Mouse (Mus musculus): ENCODE results near the gene Usp53.

Gene Usp53

GRCm38 (mm10) chr3:122984249-122985182 is at the start of gene Usp53:
TSS of gene Usp53 (minus strand) at chr3:122984510.
- DNase-seq (ENCODE audit: low spot score in 2 of 2), result peak; percentile 79 to 88

GRCm38 (mm10) chr3:123033804-123034203 is 49.5 kb upstream of the Usp53 start:
- no peak for DNase-seq (ENCODE audit: low spot score in 2 of 2)

GRCm38 (mm10) chr3:123025634-123026033 is 41.3 kb upstream of the Usp53 start:
- DNase-seq (ENCODE audit: low spot score in 2 of 2), result no peak

- no peak for DNase-seq (ENCODE audit: low spot score in 2 of 2)
Observed at GRCm38 (mm10) chr3:123024496-123025234, 40.4 kb upstream of the Usp53 start.

GRCm38 (mm10) chr3:123018792-123019191 is 34.5 kb upstream of the Usp53 start:
- no peak for DNase-seq (ENCODE audit: low spot score in 2 of 2)

GRCm38 (mm10) chr3:123013476-123013875 is 29.2 kb upstream of the Usp53 start:
- DNase-seq (ENCODE audit: low spot score in 2 of 2), result no peak

- no peak for DNase-seq (ENCODE audit: low spot score in 2 of 2)
Observed at GRCm38 (mm10) chr3:123009417-123009816, 25.1 kb upstream of the Usp53 start.

- no peak for DNase-seq (ENCODE audit: low spot score in 2 of 2)
Observed at GRCm38 (mm10) chr3:123007386-123007785, 23.1 kb upstream of the Usp53 start.

GRCm38 (mm10) chr3:123001053-123001452 is 16.7 kb upstream of the Usp53 start:
- no peak for DNase-seq (ENCODE audit: low spot score in 2 of 2)

GRCm38 (mm10) chr3:122998511-122998910 is 14.2 kb upstream of the Usp53 start:
- DNase-seq (ENCODE audit: low spot score in 2 of 2), result no peak

GRCm38 (mm10) chr3:122996968-122997367 is 12.7 kb upstream of the Usp53 start:
- DNase-seq (ENCODE audit: low spot score in 2 of 2), result no peak

GRCm38 (mm10) chr3:122986906-122987305 is 2.6 kb upstream of the Usp53 start:
- no peak for DNase-seq (ENCODE audit: low spot score in 2 of 2)

- DNase-seq (ENCODE audit: low spot score in 2 of 2), result no peak
Observed at GRCm38 (mm10) chr3:122986386-122986785, 2.1 kb upstream of the Usp53 start.

GRCm38 (mm10) chr3:122985183-122985944 is 1.1 kb upstream of the Usp53 start:
- no peak for DNase-seq (ENCODE audit: low spot score in 2 of 2)

GRCm38 (mm10) chr3:122983849-122984248 is 461 bp downstream of the Usp53 start:
- peak in 1 of 2 experiments; percentile 61 for DNase-seq (ENCODE audit: low spot score in 2 of 2)

GRCm38 (mm10) chr3:122975964-122976363 is 8.3 kb downstream of the Usp53 start:
- no peak for DNase-seq (ENCODE audit: low spot score in 2 of 2)

- no peak for DNase-seq (ENCODE audit: low spot score in 2 of 2)
Observed at GRCm38 (mm10) chr3:122975363-122975762, 8.9 kb downstream of the Usp53 start.

- no peak for DNase-seq (ENCODE audit: low spot score in 2 of 2)
Observed at GRCm38 (mm10) chr3:122974833-122975232, 9.5 kb downstream of the Usp53 start.

- DNase-seq (ENCODE audit: low spot score in 2 of 2), result no peak
Observed at GRCm38 (mm10) chr3:122972126-122972822, 12.0 kb downstream of the Usp53 start.

- no peak for DNase-seq (ENCODE audit: low spot score in 2 of 2)
Observed at GRCm38 (mm10) chr3:122968391-122968790, 15.9 kb downstream of the Usp53 start.

GRCm38 (mm10) chr3:122964301-122964700 is 20.0 kb downstream of the Usp53 start:
- DNase-seq (ENCODE audit: low spot score in 2 of 2), result no peak
